Mouse (Mus musculus): ENCODE results near the gene Bace2.

Bace2 gene

GRCm38 (mm10) chr16:97356499-97357187 lies at the start of gene Bace2:
TSS of gene Bace2 (plus strand) at chr16:97356742.
- peak; percentile 10 for DNase-seq (ENCODE audit: low read depth, low spot score)

- peak; percentile 51 for DNase-seq (ENCODE audit: low read depth, low spot score)
Measured at GRCm38 (mm10) chr16:97307594-97307993, 48.9 kb upstream of the Bace2 start.

- no peak for DNase-seq (ENCODE audit: low read depth, low spot score)
Measured at GRCm38 (mm10) chr16:97309796-97310569, 46.6 kb upstream of the Bace2 start.

- no peak for DNase-seq (ENCODE audit: low read depth, low spot score)
Measured at GRCm38 (mm10) chr16:97310570-97310846, 46.0 kb upstream of the Bace2 start.

- peak; percentile 43 for DNase-seq (ENCODE audit: low read depth, low spot score)
Measured at GRCm38 (mm10) chr16:97312960-97313686, 43.4 kb upstream of the Bace2 start.

GRCm38 (mm10) chr16:97321576-97321975 lies 35.0 kb upstream of the Bace2 start:
- DNase-seq (ENCODE audit: low read depth, low spot score), result no peak

GRCm38 (mm10) chr16:97322604-97323003 lies 33.9 kb upstream of the Bace2 start:
- DNase-seq (ENCODE audit: low read depth, low spot score), result no peak

- DNase-seq (ENCODE audit: low read depth, low spot score), result no peak
Measured at GRCm38 (mm10) chr16:97325975-97326374, 30.6 kb upstream of the Bace2 start.

- DNase-seq (ENCODE audit: low read depth, low spot score), result no peak
Measured at GRCm38 (mm10) chr16:97328602-97329001, 27.9 kb upstream of the Bace2 start.

- DNase-seq (ENCODE audit: low read depth, low spot score), result no peak
Measured at GRCm38 (mm10) chr16:97353013-97353412, 3.5 kb upstream of the Bace2 start.

- no peak for DNase-seq (ENCODE audit: low read depth, low spot score)
Measured at GRCm38 (mm10) chr16:97354632-97355031, 1.9 kb upstream of the Bace2 start.

GRCm38 (mm10) chr16:97357188-97357821 lies 763 bp downstream of the Bace2 start:
- DNase-seq (ENCODE audit: low read depth, low spot score), result peak; percentile 18

GRCm38 (mm10) chr16:97362231-97362888 lies 5.8 kb downstream of the Bace2 start:
- no peak for DNase-seq (ENCODE audit: low read depth, low spot score)

GRCm38 (mm10) chr16:97366141-97366540 lies 9.6 kb downstream of the Bace2 start:
- DNase-seq (ENCODE audit: low read depth, low spot score), result no peak

GRCm38 (mm10) chr16:97370258-97370657 lies 13.7 kb downstream of the Bace2 start:
- DNase-seq (ENCODE audit: low read depth, low spot score), result no peak

- no peak for DNase-seq (ENCODE audit: low read depth, low spot score)
Measured at GRCm38 (mm10) chr16:97387955-97388354, 31.4 kb downstream of the Bace2 start.

- peak; percentile 6 for DNase-seq (ENCODE audit: low read depth, low spot score)
Measured at GRCm38 (mm10) chr16:97391289-97391688, 34.7 kb downstream of the Bace2 start.

GRCm38 (mm10) chr16:97391701-97392384 lies 35.3 kb downstream of the Bace2 start:
- no peak for DNase-seq (ENCODE audit: low read depth, low spot score)

GRCm38 (mm10) chr16:97396436-97396835 lies 39.9 kb downstream of the Bace2 start:
- no peak for DNase-seq (ENCODE audit: low read depth, low spot score)

GRCm38 (mm10) chr16:97397945-97398531 lies 41.5 kb downstream of the Bace2 start:
- DNase-seq (ENCODE audit: low read depth, low spot score), result no peak

GRCm38 (mm10) chr16:97399991-97400390 lies 43.4 kb downstream of the Bace2 start:
- DNase-seq (ENCODE audit: low read depth, low spot score), result no peak
